Mouse (Mus musculus): ENCODE measurements around the gene Agr3.

The Agr3 gene

GRCm38 (mm10) chr12:35925402-35925801, at the start of gene Agr3:
Gene Agr3 (plus strand): TSS chr12:35925620.
- no peak for DNase-seq

- DNase-seq: peak; percentile 50
Observed at GRCm38 (mm10) chr12:35884892-35885558, 40.4 kb upstream of the Agr3 start.

- no peak for DNase-seq
Observed at GRCm38 (mm10) chr12:35889383-35889782, 36.0 kb upstream of the Agr3 start.

GRCm38 (mm10) chr12:35890756-35891155, 34.7 kb upstream of the Agr3 start:
- no peak for DNase-seq

DNA sequence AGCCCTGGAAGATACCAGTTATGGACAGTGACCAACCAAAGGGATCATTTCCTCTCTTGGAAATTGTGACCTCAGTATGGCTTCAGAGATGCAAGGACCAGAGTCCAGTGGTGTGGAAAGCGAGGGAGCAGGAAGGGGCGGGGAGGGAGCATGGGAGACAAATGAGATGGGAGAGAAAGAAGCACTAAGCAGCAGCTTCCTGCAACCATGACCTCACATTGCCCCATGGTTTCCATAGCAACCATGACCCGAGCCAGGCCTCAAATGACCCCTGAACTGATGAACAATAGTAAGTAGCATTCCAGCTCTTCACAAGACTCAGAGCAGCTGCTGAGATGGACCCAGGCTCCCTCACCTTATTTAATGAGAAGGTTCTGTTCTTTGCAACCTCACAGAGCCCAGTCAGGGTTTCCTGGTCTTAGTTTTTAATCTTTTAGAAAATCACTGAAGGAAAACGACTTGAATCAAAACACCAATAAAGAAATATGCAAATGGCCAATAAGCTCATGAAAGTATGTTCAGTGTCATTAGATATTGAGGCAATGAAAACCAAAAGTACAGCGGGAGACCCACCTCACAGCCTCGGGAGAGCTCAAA, 31.0 kb upstream of the Agr3 start:
- peak; percentile 49 for DNase-seq

DNA sequence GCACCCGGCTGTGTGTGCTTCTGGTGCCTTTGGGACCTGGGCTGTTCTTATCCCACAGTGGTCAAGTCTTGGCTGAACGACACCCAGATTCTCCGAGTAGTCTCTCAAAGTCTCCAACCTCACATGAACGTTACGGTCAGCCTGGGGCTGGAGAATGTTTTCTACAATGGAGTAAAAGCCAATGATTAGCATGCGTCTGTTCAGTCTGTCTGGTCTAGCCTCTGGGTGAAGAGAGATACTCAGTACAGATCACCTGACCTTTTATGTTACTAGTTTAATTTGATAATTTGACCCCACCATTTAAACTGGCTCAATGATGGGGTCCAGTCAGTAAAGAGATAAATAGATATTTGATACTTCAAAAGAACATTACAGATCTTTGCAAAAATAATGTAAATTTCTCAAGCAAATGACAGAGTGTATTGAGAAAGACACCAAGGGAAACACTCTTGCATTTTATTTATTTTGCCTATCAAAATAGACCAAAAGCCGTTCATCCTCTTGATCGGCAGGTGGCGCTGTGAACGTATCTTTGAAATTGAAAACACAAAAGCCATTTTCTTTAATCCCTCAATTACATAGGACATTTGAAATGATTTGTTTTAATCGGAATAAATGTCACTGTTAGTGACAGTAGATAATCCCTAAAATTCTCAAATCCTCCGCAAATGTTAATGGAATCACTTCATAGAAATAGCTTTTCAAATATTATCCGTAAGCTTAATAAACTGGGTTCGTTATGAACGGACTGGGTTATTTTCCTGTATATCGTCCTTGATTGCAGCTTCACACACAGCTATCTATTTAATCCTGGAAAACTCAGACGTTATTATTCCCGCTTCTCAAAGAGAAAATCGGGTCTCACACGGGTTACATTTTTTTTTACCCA, 29.3 kb upstream of the Agr3 start:
- peak; percentile 70 for DNase-seq

DNA sequence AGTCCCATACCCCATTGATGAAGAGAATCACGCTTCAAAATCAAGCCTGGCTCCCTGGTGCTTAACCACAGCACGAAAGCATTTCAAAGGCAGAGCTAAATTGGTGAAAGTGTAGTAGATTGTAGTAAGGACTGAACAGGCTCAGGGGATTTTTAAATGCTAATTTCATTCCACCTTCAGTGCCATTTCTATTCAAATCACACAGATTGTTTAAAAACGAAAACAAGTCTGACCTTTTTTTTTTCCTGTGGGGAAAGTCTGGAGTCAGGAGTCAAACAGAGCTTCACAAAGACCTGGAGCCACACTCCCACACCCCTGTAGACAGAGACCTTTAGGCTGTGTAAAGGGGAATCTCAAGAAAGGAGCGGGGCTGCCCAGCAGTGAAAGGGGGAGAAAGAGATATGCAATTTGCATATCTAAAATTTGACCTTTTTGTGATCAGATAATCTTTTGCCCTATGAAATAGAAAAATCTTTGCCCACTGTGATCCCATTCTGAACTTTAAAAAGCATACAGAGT, 28.6 kb upstream of the Agr3 start:
- DNase-seq: no peak

DNA sequence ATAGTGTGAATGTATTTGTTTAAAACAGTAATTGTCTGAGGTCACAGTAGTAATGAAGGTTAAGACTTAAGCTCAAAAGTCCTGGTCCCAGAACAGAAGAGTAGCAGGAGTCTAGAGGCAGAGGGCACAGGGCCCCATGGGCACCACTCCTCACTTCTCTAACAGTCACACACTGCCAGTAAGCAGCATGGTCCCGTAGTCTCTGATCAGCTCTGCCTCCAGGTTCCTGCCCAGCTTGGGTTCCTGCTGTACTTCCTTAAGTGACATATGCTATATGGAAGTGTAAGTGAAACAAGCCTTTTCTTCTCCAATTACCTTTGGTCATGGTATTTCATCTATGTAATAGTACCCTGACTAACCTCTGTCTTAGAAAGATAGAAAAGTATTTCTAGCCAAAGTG, 14.8 kb upstream of the Agr3 start:
- no peak for DNase-seq

GRCm38 (mm10) chr12:35915813-35916212, 9.6 kb upstream of the Agr3 start:
- no peak for DNase-seq

DNA sequence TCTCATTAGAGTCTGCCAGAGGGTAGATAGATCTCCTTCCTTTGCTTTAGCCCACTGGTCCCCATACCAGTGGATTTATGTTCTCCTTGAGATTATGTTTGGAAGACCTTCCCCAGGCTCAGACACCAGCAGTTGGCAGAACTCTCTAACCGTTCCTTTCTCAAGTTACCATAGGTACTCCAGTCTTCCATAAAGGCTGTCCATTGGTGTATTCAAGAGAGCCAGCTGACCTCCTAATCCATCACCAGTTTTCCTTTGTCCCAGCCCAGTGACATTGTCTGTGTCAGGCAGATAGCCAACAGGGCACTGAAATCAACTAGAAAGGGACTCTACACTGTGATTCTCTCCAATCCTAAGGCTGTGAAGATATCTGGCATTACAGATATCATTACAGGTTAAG, 9.0 kb upstream of the Agr3 start:
- DNase-seq: no peak

DNA sequence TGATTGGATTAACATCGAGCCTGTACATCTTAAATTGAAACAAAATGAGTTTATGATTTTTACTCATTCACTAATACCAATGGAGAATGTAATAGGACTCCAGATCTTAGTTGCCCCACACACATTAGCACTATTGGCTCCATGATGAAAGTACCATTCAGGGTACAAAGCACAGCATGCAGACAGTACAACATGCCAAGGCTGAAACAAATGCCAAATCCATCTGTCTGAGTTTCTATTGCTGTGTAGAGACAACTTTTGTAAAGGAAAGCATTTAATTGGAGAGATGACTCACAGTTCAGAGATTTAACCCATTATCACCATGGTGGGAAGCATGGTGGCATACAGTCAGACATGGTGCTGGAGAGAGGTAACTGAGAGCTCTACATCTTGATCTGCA, 7.4 kb upstream of the Agr3 start:
- no peak for DNase-seq

DNA sequence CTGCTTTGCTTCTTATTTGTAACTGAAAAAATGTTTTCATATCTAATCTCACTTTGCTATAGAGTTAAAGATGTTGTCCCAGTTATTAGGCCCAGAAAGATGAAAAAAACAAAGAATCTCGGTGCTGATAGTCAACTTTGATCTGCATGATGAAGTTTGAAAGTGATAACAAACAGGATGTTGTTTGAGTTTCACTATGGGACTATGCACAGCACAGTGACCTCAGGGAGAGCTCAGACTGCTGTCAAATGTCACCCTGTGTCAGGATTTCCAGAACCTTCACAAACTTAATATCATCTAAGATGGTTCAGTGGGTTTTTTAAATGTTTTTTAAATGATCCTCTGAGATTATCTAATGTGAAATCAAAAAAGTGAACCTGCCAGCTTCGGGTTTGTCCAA, 2.4 kb downstream of the Agr3 start:
- no peak for DNase-seq

DNA sequence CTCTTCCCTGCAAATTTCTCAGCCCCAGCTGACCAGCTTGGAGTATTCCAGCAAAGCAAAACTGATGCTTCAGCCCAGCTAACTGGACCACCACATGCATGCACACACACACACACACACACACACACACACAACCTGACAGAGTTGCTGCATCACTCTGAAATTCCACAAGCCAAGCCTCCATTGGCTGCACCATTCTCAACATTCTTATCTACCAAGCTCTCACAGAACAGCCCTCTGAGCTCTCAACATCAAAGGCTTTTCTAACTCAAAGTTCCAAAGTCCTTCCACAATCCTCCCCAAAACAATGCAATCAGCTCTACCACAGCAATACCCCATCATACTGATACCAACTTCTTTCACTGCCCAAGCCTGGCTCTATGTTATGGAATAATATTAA, 7.4 kb downstream of the Agr3 start:
- DNase-seq: no peak

DNA sequence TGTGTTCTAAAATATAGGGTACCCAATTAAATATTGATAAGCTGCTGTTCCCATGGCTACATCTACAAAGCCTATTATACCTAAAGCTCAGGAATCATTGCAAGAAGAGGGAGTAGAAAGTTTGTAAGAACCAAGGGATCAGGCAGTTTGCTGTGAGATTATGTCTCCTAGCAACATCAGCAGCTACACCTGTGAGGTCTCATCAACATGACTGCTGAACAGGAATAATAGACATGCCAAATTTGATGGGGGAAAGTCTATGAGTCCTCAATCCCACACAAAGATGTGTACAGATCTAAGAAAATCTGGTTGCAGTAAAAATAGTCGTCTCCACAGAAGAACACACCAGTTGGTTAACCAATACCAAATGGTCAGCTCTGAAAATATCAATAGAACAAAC, 26.3 kb downstream of the Agr3 start:
- no peak for DNase-seq

- no peak for DNase-seq
Observed at GRCm38 (mm10) chr12:35957235-35957634, 31.8 kb downstream of the Agr3 start.

- DNase-seq: no peak
Observed at GRCm38 (mm10) chr12:35966098-35966767, 40.8 kb downstream of the Agr3 start.

- DNase-seq: no peak
Observed at GRCm38 (mm10) chr12:35966768-35967141, 41.3 kb downstream of the Agr3 start.

- DNase-seq: no peak
Observed at GRCm38 (mm10) chr12:35975898-35976297, 50.5 kb downstream of the Agr3 start.

- no peak for DNase-seq
Observed at GRCm38 (mm10) chr12:35977633-35978246, 52.3 kb downstream of the Agr3 start.

- DNase-seq: no peak
Observed at GRCm38 (mm10) chr12:35979625-35980024, 54.2 kb downstream of the Agr3 start.

GRCm38 (mm10) chr12:35981732-35982360, 56.4 kb downstream of the Agr3 start:
- DNase-seq: peak; percentile 70

- DNase-seq: no peak
Observed at GRCm38 (mm10) chr12:35983472-35983871, 58.1 kb downstream of the Agr3 start.

Data from lung, postnatal 10 days (tissue).